Mouse (Mus musculus) C2C12 (cell line): ENCODE measurements around the gene Ddit4l.

Experiments
- CEBPB ChIP-seq: IDR thresholded peaks from one replicate; pipeline ENCODE4 v1.6.1; 2011; ENCODE audit warnings: low read depth, mild to moderate bottlenecking, control low read depth, moderate library complexity
- CTCF ChIP-seq: IDR thresholded peaks from one replicate; pipeline ENCODE4 v1.5.1; 2011; ENCODE audit not compliant: control insufficient read depth, insufficient read depth, insufficient read length
- USF1 ChIP-seq: IDR thresholded peaks from one replicate; pipeline ENCODE4 v1.6.1; 2011; ENCODE audit warnings: low read depth, mild to moderate bottlenecking, control low read depth, moderate library complexity

GRCm38 (mm10) chr3:137647427-137648100 is 26.2 kb downstream of the Ddit4l start:
- TF ChIP-seq CTCF (no peak), CEBPB (no peak), USF1 (no peak)
